Mouse (Mus musculus): Measurements from ENCODE around the gene Bmp5. TPM values are rescaled to one million over a fixed set of nuclear protein-coding genes. Genes with fewer than 3 reads are reported as not detected.
"Not testable (repeated sequence)": the region's sequence is repeated elsewhere in the genome, so short reads cannot be mapped to it uniquely, and the experiment has no call there.

Bmp5 gene
- polyA plus RNA-seq, 1 experiment from 2014 or later: 4.7 TPM

- WGBS: 92% methylated on average over 15 of the region's 15 CpGs
- H3K27ac ChIP-seq: no peak overlapping the region
- H3K4me1 ChIP-seq: peaks cover 9% of the 10 kb centered on the region; the same call in 1 of the 2 replicates
- no peak for DNase-seq (ENCODE audit: extremely low spot score, low spot score)
- no peak overlapping the region for H3K4me3 ChIP-seq
- H3K27me3 ChIP-seq (ENCODE audit: poor library complexity, severe bottlenecking): no peaks in the 10 kb centered on the region
- no peaks in the 10 kb centered on the region for H3K9me3 ChIP-seq
- no peaks in the 10 kb centered on the region for H3K36me3 ChIP-seq (replicated peaks)
These were observed 12.0 kb downstream of the Bmp5 start for GRCm38 (mm10) chr9:75787121-75787520.

- Histone ChIP-seq H3K9me3 (no peaks in the 10 kb centered on the region), H3K4me1 (no peaks in the 10 kb centered on the region), H3K36me3 (replicated peaks) (no peaks in the 10 kb centered on the region), H3K27me3 (ENCODE audit: poor library complexity, severe bottlenecking) (no peaks in the 10 kb centered on the region), H3K27ac (no peak overlapping the region), H3K4me3 (no peak overlapping the region)
- no peak for DNase-seq (ENCODE audit: extremely low spot score, low spot score)
- 70% methylated on average over 7 of the region's 7 CpGs for WGBS
These were observed 14.8 kb downstream of the Bmp5 start for GRCm38 (mm10) chr9:75789879-75790428.

- DNase-seq (ENCODE audit: extremely low spot score, low spot score): no peak
- H3K36me3 ChIP-seq (replicated peaks): no peaks in the 10 kb centered on the region
- no peaks in the 10 kb centered on the region for H3K4me1 ChIP-seq
- no peaks in the 10 kb centered on the region for H3K9me3 ChIP-seq
- 83% methylated on average over 6 of the region's 6 CpGs for WGBS
- no peaks in the 10 kb centered on the region for H3K27me3 ChIP-seq (ENCODE audit: poor library complexity, severe bottlenecking)
- no peak overlapping the region for H3K27ac ChIP-seq
- no peak overlapping the region for H3K4me3 ChIP-seq
These were observed 29.8 kb downstream of the Bmp5 start for GRCm38 (mm10) chr9:75804940-75805339.

GRCm38 (mm10) chr9:75808179-75808578 lies 33.0 kb downstream of the Bmp5 start:
- not testable (repeated sequence) for DNase-seq (ENCODE audit: extremely low spot score, low spot score); H3K4me1 ChIP-seq; H3K9me3 ChIP-seq; H3K36me3 ChIP-seq (replicated peaks); H3K27ac ChIP-seq; H3K27me3 ChIP-seq (ENCODE audit: poor library complexity, severe bottlenecking); H3K4me3 ChIP-seq
- 87% methylated on average over 4 of the region's 4 CpGs for WGBS

GRCm38 (mm10) chr9:75808659-75809058 lies 33.5 kb downstream of the Bmp5 start:
- WGBS: 85% methylated on average over 7 of the region's 7 CpGs
- no peak overlapping the region for H3K4me3 ChIP-seq
- no peaks in the 10 kb centered on the region for H3K4me1 ChIP-seq
- H3K27ac ChIP-seq: no peak overlapping the region
- no peaks in the 10 kb centered on the region for H3K36me3 ChIP-seq (replicated peaks)
- no peaks in the 10 kb centered on the region for H3K9me3 ChIP-seq
- no peak for DNase-seq (ENCODE audit: extremely low spot score, low spot score)
- no peaks in the 10 kb centered on the region for H3K27me3 ChIP-seq (ENCODE audit: poor library complexity, severe bottlenecking)

- Histone ChIP-seq H3K27me3 (ENCODE audit: poor library complexity, severe bottlenecking) (no peaks in the 10 kb centered on the region), H3K27ac (no peak overlapping the region), H3K4me1 (no peaks in the 10 kb centered on the region), H3K4me3 (no peak overlapping the region), H3K9me3 (no peaks in the 10 kb centered on the region), H3K36me3 (replicated peaks) (no peaks in the 10 kb centered on the region)
- WGBS: 94% methylated on average over 1 of the region's 1 CpGs
- DNase-seq (ENCODE audit: extremely low spot score, low spot score): no peak
These were observed 40.0 kb downstream of the Bmp5 start for GRCm38 (mm10) chr9:75815161-75815560.

- no peaks in the 10 kb centered on the region for H3K36me3 ChIP-seq (replicated peaks)
- DNase-seq (ENCODE audit: extremely low spot score, low spot score): no peak
- WGBS: 88% methylated on average over 5 of the region's 5 CpGs
- no peak overlapping the region for H3K27ac ChIP-seq
- no peaks in the 10 kb centered on the region for H3K27me3 ChIP-seq (ENCODE audit: poor library complexity, severe bottlenecking)
- no peaks in the 10 kb centered on the region for H3K9me3 ChIP-seq
- no peak overlapping the region for H3K4me3 ChIP-seq
- H3K4me1 ChIP-seq: peaks cover 3% of the 10 kb centered on the region; the same call in 1 of the 2 replicates
These were observed 43.2 kb downstream of the Bmp5 start for GRCm38 (mm10) chr9:75818400-75818799.

GRCm38 (mm10) chr9:75832468-75832867 lies 57.3 kb downstream of the Bmp5 start:
- Histone ChIP-seq H3K9me3 (no peaks in the 10 kb centered on the region), H3K27ac (no peak overlapping the region), H3K36me3 (replicated peaks) (no peaks in the 10 kb centered on the region), H3K27me3 (ENCODE audit: poor library complexity, severe bottlenecking) (no peaks in the 10 kb centered on the region), H3K4me1 (peaks cover 9% of the 10 kb centered on the region), H3K4me3 (no peak overlapping the region)
- DNase-seq (ENCODE audit: extremely low spot score, low spot score): no peak
- WGBS: 86% methylated on average over 9 of the region's 9 CpGs

GRCm38 (mm10) chr9:75833189-75833732 lies 58.1 kb downstream of the Bmp5 start:
- no peaks in the 10 kb centered on the region for H3K27me3 ChIP-seq (ENCODE audit: poor library complexity, severe bottlenecking)
- WGBS: 92% methylated on average over 5 of the region's 5 CpGs
- no peaks in the 10 kb centered on the region for H3K9me3 ChIP-seq
- no peak for DNase-seq (ENCODE audit: extremely low spot score, low spot score)
- no peak overlapping the region for H3K27ac ChIP-seq
- peaks cover 9% of the 10 kb centered on the region for H3K4me1 ChIP-seq
- H3K4me3 ChIP-seq: no peak overlapping the region
- no peaks in the 10 kb centered on the region for H3K36me3 ChIP-seq (replicated peaks)

GRCm38 (mm10) chr9:75839450-75839849 lies 64.3 kb downstream of the Bmp5 start:
- H3K4me3 ChIP-seq: no peak overlapping the region
- DNase-seq (ENCODE audit: extremely low spot score, low spot score): no peak
- H3K27me3 ChIP-seq (ENCODE audit: poor library complexity, severe bottlenecking): no peaks in the 10 kb centered on the region
- no peaks in the 10 kb centered on the region for H3K36me3 ChIP-seq (replicated peaks)
- peaks cover 13% of the 10 kb centered on the region for H3K4me1 ChIP-seq
- no peak overlapping the region for H3K27ac ChIP-seq
- WGBS: 44% methylated on average over 3 of the region's 3 CpGs
- H3K9me3 ChIP-seq: no peaks in the 10 kb centered on the region

- 86% methylated on average over 6 of the region's 6 CpGs for WGBS
- H3K27me3 ChIP-seq (ENCODE audit: poor library complexity, severe bottlenecking): no peaks in the 10 kb centered on the region
These were observed 65.7 kb downstream of the Bmp5 start for GRCm38 (mm10) chr9:75840841-75841240.

GRCm38 (mm10) chr9:75846010-75846409 lies 70.8 kb downstream of the Bmp5 start:
- Histone ChIP-seq H3K36me3 (replicated peaks) (no peaks in the 10 kb centered on the region), H3K27ac (no peak overlapping the region), H3K9me3 (no peaks in the 10 kb centered on the region), H3K4me3 (no peak overlapping the region), H3K4me1 (no peaks in the 10 kb centered on the region), H3K27me3 (ENCODE audit: poor library complexity, severe bottlenecking) (no peaks in the 10 kb centered on the region)
- no peak for DNase-seq (ENCODE audit: extremely low spot score, low spot score)

More at GRCm38 (mm10) chr9:75840841-75841240, 65.7 kb downstream of the Bmp5 start:
- no peaks in the 10 kb centered on the region for H3K36me3 ChIP-seq (replicated peaks)
- no peak overlapping the region for H3K4me3 ChIP-seq
- DNase-seq (ENCODE audit: extremely low spot score, low spot score): no peak
- no peaks in the 10 kb centered on the region for H3K9me3 ChIP-seq
- no peak overlapping the region for H3K27ac ChIP-seq
- H3K4me1 ChIP-seq: peaks cover 13% of the 10 kb centered on the region

- 87% methylated on average over 5 of the region's 5 CpGs for WGBS
- Histone ChIP-seq H3K4me1 (no peaks in the 10 kb centered on the region), H3K36me3 (replicated peaks) (no peaks in the 10 kb centered on the region), H3K27ac (no peak overlapping the region), H3K4me3 (no peak overlapping the region), H3K27me3 (ENCODE audit: poor library complexity, severe bottlenecking) (no peaks in the 10 kb centered on the region), H3K9me3 (no peaks in the 10 kb centered on the region)
- DNase-seq (ENCODE audit: extremely low spot score, low spot score): no peak
These were observed 75.6 kb downstream of the Bmp5 start for GRCm38 (mm10) chr9:75850670-75851228.

Data from forebrain, embryonic 10.5 days (tissue).